7 mouse cellular contexts compared by ENCODE assay signal in genomic region chr11:113810638-113811545, GRCm38 (mm10). TPM values are rescaled to one million over a fixed set of nuclear protein-coding genes. Genes with fewer than 3 reads are reported as not detected.
A peak's percentile ranks its signal among the peaks of the same experiment; 100 is the strongest.
DNase-seq lines count a peak whose midpoint lies in the region; ATAC-seq lines count a peak whose summit lies in the region.

No protein-coding gene starts in this region.

- no peak overlapping the region for H3K4me2 ChIP-seq in intestine, embryonic 16.5 days (ENCODE audit: low read depth, low read length)
- 0 out of 2 replicates have a peak overlapping the region, but pooled peaks have one; percentile 11 for H3K4me2 ChIP-seq in midbrain, embryonic 13.5 days (replicated peaks)

- no peak overlapping the region for H3K9ac ChIP-seq in intestine, embryonic 16.5 days (ENCODE audit: low read depth, low read length)
- H3K9ac ChIP-seq in midbrain, embryonic 13.5 days (replicated peaks): no peak overlapping the region; the same call in 1 of the 2 replicates

- H3K4me3 ChIP-seq in intestine, embryonic 16.5 days (ENCODE audit: low read length): no peak overlapping the region
- no peak overlapping the region for H3K4me3 ChIP-seq in midbrain, embryonic 13.5 days (replicated peaks)

- H3K27ac ChIP-seq in intestine, embryonic 16.5 days (ENCODE audit: low read length): 0 out of 2 replicates have a peak overlapping the region, but pooled peaks have one; percentile 55
- 0 out of 2 replicates have a peak overlapping the region, but pooled peaks have one; percentile 22 for H3K27ac ChIP-seq in midbrain, embryonic 13.5 days

- intact Hi-C loops in gastrocnemius, postnatal 36 days (cut with DNase I): loop anchor here (1.0 to 10.0 kb wide), 4 partner anchors 60 to 626 kb away; partner anchors contain the start of genes Cdc42ep4 and Cog1
- intact Hi-C loops in left cerebral cortex, postnatal 25 days (cut with DNase I): loop anchor here (1.0 to 10.0 kb wide), 3 partner anchors 108 to 636 kb away; no protein-coding TSS in a partner anchor

- DNase-seq in adrenal gland, adult 2 months: peak; percentile 77
- peak; percentile 91 for DNase-seq in embryo, embryonic 11 days
- peak; percentile 63 to 67 for DNase-seq in gastrocnemius, postnatal 36 days
- DNase-seq in left cerebral cortex, postnatal 25 days (ENCODE audit: low spot score in 2 of 2): peak; percentile 81 to 90
- DNase-seq in spleen, adult 18-20 months: peak; percentile 40 to 75

- no peaks in the 10 kb centered on the region for H3K36me3 ChIP-seq in intestine, embryonic 16.5 days (ENCODE audit: control insufficient read depth, insufficient read depth, low read length)
- no peaks in the 10 kb centered on the region for H3K36me3 ChIP-seq in midbrain, embryonic 13.5 days

- 46% methylated on average over 24 of the region's 24 CpGs for WGBS in intestine, embryonic 16.5 days
- WGBS in midbrain, embryonic 13.5 days: 48% methylated on average over 24 of the region's 24 CpGs

- H3K27me3 ChIP-seq in intestine, embryonic 16.5 days (replicated peaks; ENCODE audit: control insufficient read depth, insufficient read depth, low read length): no peaks in the 10 kb centered on the region
- H3K27me3 ChIP-seq in midbrain, embryonic 13.5 days: peaks cover 2% of the 10 kb centered on the region; the same call in 1 of the 2 replicates

- ATAC-seq in intestine, embryonic 16.5 days: peak; percentile 82
- ATAC-seq in midbrain, embryonic 13.5 days: peak; percentile 86

- H3K9me3 ChIP-seq in intestine, embryonic 16.5 days (ENCODE audit: control insufficient read depth, low read length): no peaks in the 10 kb centered on the region
- no peaks in the 10 kb centered on the region for H3K9me3 ChIP-seq in midbrain, embryonic 13.5 days

- H3K4me1 ChIP-seq in intestine, embryonic 16.5 days (ENCODE audit: control insufficient read depth, insufficient read depth, low read length): peaks cover 23% of the 10 kb centered on the region
- peaks cover 24% of the 10 kb centered on the region for H3K4me1 ChIP-seq in midbrain, embryonic 13.5 days (replicated peaks)

RNA-seq across cellular contexts. Expression of gene Cdc42ep4, which starts 59.2 kb away (rescaled TPM):
- total RNA-seq in adrenal gland, adult 2 months (2021): 100 to 1,000 TPM in 1 of 2 experiments, 10 to 100 TPM in 1; 96.8 to 142 TPM
- polyA plus RNA-seq in adrenal gland, adult 2 months (2012; rRNA removed): 155 and 228 TPM in 2 replicates
- total RNA-seq in gastrocnemius, postnatal 36 days (2021): 1 to 10 TPM; 4.9 to 6.8 TPM
- 59.0 and 60.3 TPM in 2 replicates for polyA plus RNA-seq in intestine, embryonic 16.5 days (2015; fragmentation: Nextera tagmentation; extraction: Ambion mirVana)
- 10 to 100 TPM; 26.7 to 31.7 TPM for total RNA-seq in left cerebral cortex, postnatal 25 days (2021)
- polyA plus RNA-seq in midbrain, embryonic 13.5 days (2015; fragmentation: Nextera tagmentation; extraction: Ambion mirVana): 80.0 and 82.7 TPM in 2 replicates
